Mouse (Mus musculus): ENCODE data around the gene Zfp786. TPM values are rescaled to one million over a fixed set of nuclear protein-coding genes. Genes with fewer than 3 reads are reported as not detected.
A peak's percentile ranks its signal among the peaks of the same experiment; 100 is the strongest.
"Not testable (repeated sequence)": the region's sequence is repeated elsewhere in the genome, so short reads cannot be mapped to it uniquely, and the experiment has no call there.

The Zfp786 gene
- polyA plus RNA-seq, 1 experiment from 2014 or later, result 5.8 TPM

- WGBS, result 42% methylated on average over 2 of the region's 2 CpGs
- Histone ChIP-seq H3K9me3 (replicated peaks) (no peaks in the 10 kb centered on the region), H3K27me3 (ENCODE audit: low read depth, poor library complexity, severe bottlenecking) (no peaks in the 10 kb centered on the region), H3K27ac (no peak overlapping the region), H3K4me3 (no peak overlapping the region), H3K4me1 (peaks cover 9% of the 10 kb centered on the region), H3K36me3 (peaks cover 30% of the 10 kb centered on the region)
- DNase-seq (ENCODE audit: low spot score), result no peak
These were observed 39.9 kb downstream of the Zfp786 start for GRCm38 (mm10) chr6:47790745-47791144.

GRCm38 (mm10) chr6:47788821-47789220, 41.8 kb downstream of the Zfp786 start:
- Histone ChIP-seq H3K4me3 (peak overlapping the region; percentile 57), H3K27me3 (ENCODE audit: low read depth, poor library complexity, severe bottlenecking) (no peaks in the 10 kb centered on the region), H3K27ac (peak overlapping the region; percentile 93), H3K9me3 (replicated peaks) (no peaks in the 10 kb centered on the region), H3K4me1 (peaks cover 9% of the 10 kb centered on the region), H3K36me3 (peaks cover 10% of the 10 kb centered on the region)
- no peak for DNase-seq (ENCODE audit: low spot score)
- 57% methylated on average over 3 of the region's 3 CpGs for WGBS

- Histone ChIP-seq H3K27ac (peak overlapping the region; percentile 93), H3K4me1 (peaks cover 9% of the 10 kb centered on the region), H3K4me3 (peak overlapping the region; percentile 57), H3K27me3 (ENCODE audit: low read depth, poor library complexity, severe bottlenecking) (no peaks in the 10 kb centered on the region), H3K9me3 (replicated peaks) (no peaks in the 10 kb centered on the region), H3K36me3 (0 out of 2 replicates have a peak, but pooled peaks cover 7% of the 10 kb centered on the region)
- 2% methylated on average over 18 of the region's 18 CpGs for WGBS
- DNase-seq (ENCODE audit: low spot score), result peak; percentile 80
These were observed 42.5 kb downstream of the Zfp786 start for GRCm38 (mm10) chr6:47787941-47788736.

- Histone ChIP-seq H3K36me3 (no peaks in the 10 kb centered on the region), H3K4me3 (no peak overlapping the region), H3K4me1 (peaks cover 13% of the 10 kb centered on the region), H3K9me3 (replicated peaks) (no peaks in the 10 kb centered on the region), H3K27me3 (ENCODE audit: low read depth, poor library complexity, severe bottlenecking) (no peaks in the 10 kb centered on the region), H3K27ac (no peak overlapping the region)
- 79% methylated on average over 5 of the region's 5 CpGs for WGBS
- DNase-seq (ENCODE audit: low spot score), result no peak
These were observed 45.8 kb downstream of the Zfp786 start for GRCm38 (mm10) chr6:47784707-47785412.

GRCm38 (mm10) chr6:47781091-47781968, 49.3 kb downstream of the Zfp786 start:
- under 1% methylated on average over 21 of the region's 21 CpGs for WGBS
- Histone ChIP-seq H3K4me1 (peaks cover 4% of the 10 kb centered on the region; the same call in 1 of the 2 replicates), H3K36me3 (no peaks in the 10 kb centered on the region), H3K27me3 (ENCODE audit: low read depth, poor library complexity, severe bottlenecking) (0 out of 2 replicates have a peak, but pooled peaks cover 5% of the 10 kb centered on the region), H3K27ac (peak overlapping the region; percentile 82), H3K4me3 (peak overlapping the region; percentile 59), H3K9me3 (replicated peaks) (no peaks in the 10 kb centered on the region)
- DNase-seq (ENCODE audit: low spot score), result peak; percentile 72

- Histone ChIP-seq H3K27ac (0 out of 2 replicates have a peak overlapping the region, but pooled peaks have one; percentile 82), H3K4me3 (peak overlapping the region; percentile 59), H3K9me3 (replicated peaks) (no peaks in the 10 kb centered on the region), H3K27me3 (ENCODE audit: low read depth, poor library complexity, severe bottlenecking) (0 out of 2 replicates have a peak, but pooled peaks cover 5% of the 10 kb centered on the region), H3K36me3 (no peaks in the 10 kb centered on the region), H3K4me1 (peaks cover 4% of the 10 kb centered on the region; the same call in 1 of the 2 replicates)
- WGBS, result 24% methylated on average over 2 of the region's 2 CpGs
- DNase-seq (ENCODE audit: low spot score), result no peak
These were observed 50.1 kb downstream of the Zfp786 start for GRCm38 (mm10) chr6:47780576-47781013.

- H3K36me3 ChIP-seq; H3K27ac ChIP-seq; H3K4me1 ChIP-seq; H3K4me3 ChIP-seq; H3K9me3 ChIP-seq (replicated peaks); DNase-seq (ENCODE audit: low spot score): not testable (repeated sequence)
- peaks cover 17% of the 10 kb centered on the region for H3K27me3 ChIP-seq (ENCODE audit: low read depth, poor library complexity, severe bottlenecking)
- 52% methylated on average over 9 of the region's 19 CpGs for WGBS
These were observed 58.9 kb downstream of the Zfp786 start for GRCm38 (mm10) chr6:47771760-47772159.

GRCm38 (mm10) chr6:47771113-47771512, 59.6 kb downstream of the Zfp786 start:
- not testable (repeated sequence) for DNase-seq (ENCODE audit: low spot score); H3K27ac ChIP-seq; H3K4me1 ChIP-seq; H3K36me3 ChIP-seq; H3K9me3 ChIP-seq (replicated peaks); H3K4me3 ChIP-seq
- WGBS, result 81% methylated on average over 12 of the region's 12 CpGs
- H3K27me3 ChIP-seq (ENCODE audit: low read depth, poor library complexity, severe bottlenecking), result peaks cover 18% of the 10 kb centered on the region

GRCm38 (mm10) chr6:47769861-47770260, 60.8 kb downstream of the Zfp786 start:
- not testable (repeated sequence) for H3K36me3 ChIP-seq; DNase-seq (ENCODE audit: low spot score); H3K27ac ChIP-seq; H3K4me1 ChIP-seq; H3K4me3 ChIP-seq; H3K9me3 ChIP-seq (replicated peaks)
- peaks cover 18% of the 10 kb centered on the region for H3K27me3 ChIP-seq (ENCODE audit: low read depth, poor library complexity, severe bottlenecking)
- WGBS, result 71% methylated on average over 4 of the region's 4 CpGs

MicroRNAs within 50 kb of the gene (microRNA counts, 519-probe panel; counts per million panel counts)
- microRNA mmu-miR-704, result 684 counts per million, percentile 72 among the panel's probes with 10 or more counts

Small RNA genes lying within 50 kb of the gene (microRNA-seq; reads per million reads assigned to microRNA genes)
- gene Mir704, result not detected

Other genes starting within 250 kb of the Zfp786 start
- 150 and 171 TPM in 2 replicates for gene Ezh2, start 235.5 kb downstream of the Zfp786 start, polyA plus RNA-seq (2016; fragmentation: Nextera tagmentation; extraction: Ambion mirVana)
- 284 and 298 TPM in 2 replicates for gene Pdia4, start 17.4 kb downstream of the Zfp786 start, polyA plus RNA-seq (2016; fragmentation: Nextera tagmentation; extraction: Ambion mirVana)
- 7.1 and 9.1 TPM in 2 replicates for gene Zfp398, start 4.8 kb upstream of the Zfp786 start, polyA plus RNA-seq (2016; fragmentation: Nextera tagmentation; extraction: Ambion mirVana)
- 16.8 and 20.9 TPM in 2 replicates for gene Zfp282, start 46.3 kb upstream of the Zfp786 start, polyA plus RNA-seq (2016; fragmentation: Nextera tagmentation; extraction: Ambion mirVana)
- gene Zfp212, start 89.6 kb upstream of the Zfp786 start, polyA plus RNA-seq (2016; fragmentation: Nextera tagmentation; extraction: Ambion mirVana), result 17.8 and 19.7 TPM in 2 replicates
- gene Zfp956, start 122.5 kb upstream of the Zfp786 start, polyA plus RNA-seq (2016; fragmentation: Nextera tagmentation; extraction: Ambion mirVana), result 7.4 and 9.7 TPM in 2 replicates
- gene Zfp777, start 218.0 kb upstream of the Zfp786 start, polyA plus RNA-seq (2016; fragmentation: Nextera tagmentation; extraction: Ambion mirVana), result 12.0 and 13.6 TPM in 2 replicates